Mouse (Mus musculus): ENCODE data around the gene Gosr2.

Gosr2 gene

DNA sequence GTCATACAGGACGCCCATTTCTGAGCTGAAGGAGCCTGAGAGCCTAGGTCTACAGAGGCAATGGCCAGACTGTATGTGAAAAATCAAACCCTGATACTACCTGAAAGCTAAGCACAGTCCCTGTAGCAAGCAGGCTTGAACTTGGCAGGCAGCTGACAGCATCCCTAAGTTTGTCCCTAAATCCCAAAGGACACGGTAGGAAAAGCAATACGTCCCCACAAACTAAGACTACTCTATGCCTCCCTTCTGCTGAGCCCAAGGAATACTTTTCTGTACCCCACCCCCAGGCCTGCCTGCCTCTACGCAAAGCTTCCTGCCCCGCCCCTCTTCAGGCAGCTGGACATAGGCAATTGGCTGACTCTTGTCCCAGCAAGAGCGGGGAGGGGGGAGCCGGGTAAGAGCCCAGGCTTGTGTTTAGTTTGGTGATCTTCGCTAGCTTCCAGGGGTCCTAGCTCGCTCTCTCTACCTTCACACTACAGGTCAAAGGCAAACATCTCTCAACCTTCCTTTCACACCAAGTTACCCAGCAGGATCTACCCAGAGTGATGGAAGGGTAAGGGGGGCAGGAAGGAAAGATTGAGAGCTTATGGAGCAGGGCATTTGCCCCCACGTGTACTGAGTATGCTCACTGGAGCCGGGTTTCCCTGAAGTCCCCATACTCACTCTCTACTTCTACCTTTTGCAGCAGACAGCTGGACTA lies 49.6 kb downstream of the Gosr2 start:
- no peak for DNase-seq (ENCODE audit: low spot score in 2 of 2)

- no peak for DNase-seq (ENCODE audit: low spot score in 2 of 2)
Observed at GRCm38 (mm10) chr11:103646301-103646700, 51.4 kb downstream of the Gosr2 start.

GRCm38 (mm10) chr11:103645731-103646130 lies 52.0 kb downstream of the Gosr2 start:
- DNase-seq (ENCODE audit: low spot score in 2 of 2) = no peak

GRCm38 (mm10) chr11:103643211-103643610 lies 54.5 kb downstream of the Gosr2 start:
- no peak for DNase-seq (ENCODE audit: low spot score in 2 of 2)

DNA sequence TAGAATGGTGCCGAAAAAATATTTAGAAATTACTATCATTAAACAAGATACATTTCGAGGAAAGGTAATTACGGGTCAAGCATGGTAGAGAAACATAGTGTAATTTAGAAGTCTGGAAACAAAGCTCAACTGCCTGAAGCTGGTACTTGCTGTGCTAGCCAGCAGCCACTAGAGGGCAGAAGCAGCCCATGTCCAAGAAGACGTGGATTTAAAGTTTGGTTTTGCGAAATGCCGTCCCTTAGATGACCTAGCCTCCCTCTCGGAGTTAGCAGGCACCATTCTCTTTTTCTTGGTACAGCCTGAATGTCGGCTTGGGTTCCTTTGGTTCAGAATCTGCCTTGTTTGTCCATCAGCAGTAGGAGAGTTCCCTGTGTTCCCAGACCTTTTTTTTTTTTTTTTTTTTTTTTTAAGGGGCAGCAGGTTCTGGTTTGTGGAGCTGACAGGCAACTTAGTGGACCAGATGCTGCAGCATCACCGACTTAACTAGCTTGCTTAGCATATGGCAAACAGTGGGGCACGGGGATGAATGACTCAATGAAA lies 58.2 kb downstream of the Gosr2 start:
- DNase-seq (ENCODE audit: low spot score in 2 of 2) = peak; percentile 35 to 37

DNA sequence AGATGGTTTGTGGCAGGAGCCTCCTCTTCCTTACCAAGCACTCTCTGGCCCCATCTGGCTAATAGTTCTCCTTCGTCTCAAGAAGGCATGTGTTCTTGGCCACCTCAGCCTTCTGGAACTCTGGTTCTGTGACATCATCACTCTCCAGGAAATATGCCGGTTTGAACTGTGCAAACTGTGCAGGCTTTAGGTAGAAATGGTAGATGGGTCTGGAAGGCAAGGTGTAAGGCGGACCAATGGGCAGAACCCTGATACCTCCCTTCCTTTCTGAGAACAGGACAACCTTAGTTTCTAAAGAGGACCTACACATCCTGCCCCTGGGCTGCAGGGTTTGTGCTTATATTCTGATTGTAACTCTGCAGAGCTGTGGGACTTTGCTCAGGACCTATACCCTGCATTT lies 58.9 kb downstream of the Gosr2 start, which contains the start of gene Lyzl6:
Gene Lyzl6, minus strand, starts transcription at position 101 of the 400 bp plus-strand sequence.
- no peak for DNase-seq (ENCODE audit: low spot score in 2 of 2)

- no peak for DNase-seq (ENCODE audit: low spot score in 2 of 2)
Observed at GRCm38 (mm10) chr11:103636261-103636660, 61.4 kb downstream of the Gosr2 start.

GRCm38 (mm10) chr11:103635481-103635880 lies 62.2 kb downstream of the Gosr2 start:
- no peak for DNase-seq (ENCODE audit: low spot score in 2 of 2)

GRCm38 (mm10) chr11:103634806-103635205 lies 62.9 kb downstream of the Gosr2 start:
- DNase-seq (ENCODE audit: low spot score in 2 of 2) = no peak

DNA sequence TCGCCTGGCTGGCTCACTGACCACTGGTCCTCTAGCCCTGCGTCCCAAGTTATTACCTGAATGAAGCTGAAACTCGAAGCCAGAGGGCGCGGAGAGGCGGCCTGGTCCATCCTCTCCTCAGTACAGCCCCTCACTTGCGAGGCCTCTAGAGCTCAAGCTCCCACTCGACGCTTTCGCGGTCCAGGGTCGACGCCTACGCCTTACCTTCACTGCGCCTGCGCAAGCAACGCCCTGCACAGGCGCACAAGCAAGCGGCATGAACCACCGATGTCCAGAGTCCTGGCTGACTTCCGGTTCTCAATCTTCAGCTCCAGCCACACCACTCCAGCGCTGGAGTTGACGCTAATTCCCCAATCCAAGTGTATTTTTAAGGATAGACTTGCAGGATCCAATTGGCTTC lies 70.2 kb downstream of the Gosr2 start:
- no peak for DNase-seq (ENCODE audit: low spot score in 2 of 2)
